Mouse (Mus musculus): ENCODE data around the gene Adcy9. TPM values are rescaled to one million over a fixed set of nuclear protein-coding genes. Genes with fewer than 3 reads are reported as not detected.

Adcy9 gene
- polyA plus RNA-seq (2016; fragmentation: Nextera tagmentation; extraction: Ambion mirVana): 0.26 and 0.41 TPM in 2 replicates

- H3K27ac ChIP-seq: peak within 1 kb of the TSS; percentile 83
Measured at GRCm38 (mm10) chr16:4420298-4421054, at the start of gene Adcy9. Gene Adcy9 (minus strand): TSS chr16:4420498.

GRCm38 (mm10) chr16:4469599-4470352 is 49.5 kb upstream of the Adcy9 start:
- Histone ChIP-seq H3K27me3 (ENCODE audit: low read depth, poor library complexity, severe bottlenecking) (no peaks in the 10 kb centered on the region), H3K4me3 (no peak overlapping the region), H3K27ac (no peak overlapping the region), H3K36me3 (no peaks in the 10 kb centered on the region), H3K9me3 (replicated peaks) (no peaks in the 10 kb centered on the region), H3K4me1 (peaks cover 5% of the 10 kb centered on the region)
- no peak for DNase-seq (ENCODE audit: low spot score)
- WGBS: 72% methylated on average over 10 of the region's 10 CpGs

More at GRCm38 (mm10) chr16:4420298-4421054, at the start of gene Adcy9:
- under 1% methylated on average over 59 of the region's 64 CpGs for WGBS
- H3K27me3 ChIP-seq (ENCODE audit: low read depth, poor library complexity, severe bottlenecking): peaks cover 41% of the 10 kb centered on the region
- H3K4me1 ChIP-seq: peaks cover 27% of the 10 kb centered on the region
- H3K4me3 ChIP-seq: peak within 1 kb of the TSS; percentile 80
- no peaks in the 10 kb centered on the region for H3K36me3 ChIP-seq
- no peaks in the 10 kb centered on the region for H3K9me3 ChIP-seq (replicated peaks)
- DNase-seq (ENCODE audit: low spot score): peak; percentile 91

DNA sequence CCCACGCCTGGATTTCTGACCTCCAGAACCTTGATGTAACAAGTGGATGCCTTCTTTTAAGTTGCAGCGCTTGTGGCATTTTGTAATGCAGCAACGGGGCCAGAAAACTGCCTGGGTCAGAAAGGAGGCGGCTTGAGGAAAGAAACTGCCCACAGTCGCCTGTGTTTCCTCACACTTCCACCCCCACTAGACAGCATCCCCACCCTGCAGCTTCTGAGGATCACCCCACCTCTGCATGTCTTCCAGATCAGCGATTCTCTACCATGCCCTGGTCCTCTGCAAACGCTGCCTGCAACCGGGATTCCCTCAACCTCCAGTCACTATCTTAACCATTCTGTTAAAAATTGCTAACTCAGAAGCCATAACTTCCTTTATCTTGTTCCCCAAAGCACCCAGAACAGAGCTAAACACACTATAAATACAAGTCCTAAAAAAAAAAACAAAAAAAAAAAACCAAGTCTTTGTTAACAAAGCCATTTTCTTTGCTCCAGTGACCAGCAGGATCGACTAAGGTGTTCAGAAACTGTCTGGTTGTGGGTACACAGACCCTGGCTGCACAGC is 44.3 kb upstream of the Adcy9 start:
- H3K4me1 ChIP-seq: no peaks in the 10 kb centered on the region
- H3K4me3 ChIP-seq: no peak overlapping the region
- WGBS: 82% methylated on average over 9 of the region's 9 CpGs
- no peak overlapping the region for H3K27ac ChIP-seq
- H3K36me3 ChIP-seq: no peaks in the 10 kb centered on the region
- no peaks in the 10 kb centered on the region for H3K27me3 ChIP-seq (ENCODE audit: low read depth, poor library complexity, severe bottlenecking)
- H3K9me3 ChIP-seq (replicated peaks): no peaks in the 10 kb centered on the region
- no peak for DNase-seq (ENCODE audit: low spot score)

- 84% methylated on average over 3 of the region's 3 CpGs for WGBS
- Histone ChIP-seq H3K36me3 (no peaks in the 10 kb centered on the region), H3K9me3 (replicated peaks) (no peaks in the 10 kb centered on the region), H3K4me3 (no peak overlapping the region), H3K27me3 (ENCODE audit: low read depth, poor library complexity, severe bottlenecking) (no peaks in the 10 kb centered on the region), H3K4me1 (peaks cover 14% of the 10 kb centered on the region), H3K27ac (no peak overlapping the region)
- no peak for DNase-seq (ENCODE audit: low spot score)
Measured at GRCm38 (mm10) chr16:4457927-4458326, 37.6 kb upstream of the Adcy9 start.

GRCm38 (mm10) chr16:4456391-4456790 is 36.1 kb upstream of the Adcy9 start:
- H3K9me3 ChIP-seq (replicated peaks): no peaks in the 10 kb centered on the region
- peaks cover 14% of the 10 kb centered on the region for H3K4me1 ChIP-seq
- no peaks in the 10 kb centered on the region for H3K36me3 ChIP-seq
- no peak overlapping the region for H3K27ac ChIP-seq
- no peak overlapping the region for H3K4me3 ChIP-seq
- no peaks in the 10 kb centered on the region for H3K27me3 ChIP-seq (ENCODE audit: low read depth, poor library complexity, severe bottlenecking)
- DNase-seq (ENCODE audit: low spot score): no peak
- WGBS: 88% methylated on average over 5 of the region's 5 CpGs

DNA sequence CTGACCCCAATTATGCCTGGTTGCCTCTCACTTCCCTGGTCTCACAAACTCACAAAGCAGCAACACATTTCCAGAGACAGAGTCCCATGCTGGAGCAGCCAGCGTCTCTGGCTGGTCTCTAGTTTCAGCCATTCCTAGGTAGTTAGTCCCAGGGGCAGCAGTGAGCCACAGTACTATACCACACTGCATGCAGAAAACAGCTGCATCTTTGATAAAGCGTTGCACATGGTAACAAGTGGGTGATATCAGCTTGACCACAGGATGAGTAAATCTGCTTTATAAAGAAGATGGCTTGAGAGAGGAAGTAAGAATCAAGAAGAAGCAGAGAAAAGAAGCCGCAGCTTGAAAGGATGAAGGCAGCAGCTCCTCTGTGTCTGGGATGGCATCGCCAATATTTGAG is 35.4 kb upstream of the Adcy9 start:
- no peak for DNase-seq (ENCODE audit: low spot score)
- Histone ChIP-seq H3K4me3 (no peak overlapping the region), H3K4me1 (peaks cover 14% of the 10 kb centered on the region), H3K27me3 (ENCODE audit: low read depth, poor library complexity, severe bottlenecking) (no peaks in the 10 kb centered on the region), H3K9me3 (replicated peaks) (no peaks in the 10 kb centered on the region), H3K36me3 (no peaks in the 10 kb centered on the region), H3K27ac (no peak overlapping the region)
- 75% methylated on average over 4 of the region's 4 CpGs for WGBS

- Histone ChIP-seq H3K27ac (no peak overlapping the region), H3K4me1 (peaks cover 14% of the 10 kb centered on the region), H3K9me3 (replicated peaks) (no peaks in the 10 kb centered on the region), H3K4me3 (no peak overlapping the region), H3K36me3 (no peaks in the 10 kb centered on the region), H3K27me3 (ENCODE audit: low read depth, poor library complexity, severe bottlenecking) (no peaks in the 10 kb centered on the region)
- no peak for DNase-seq (ENCODE audit: low spot score)
- WGBS: 88% methylated on average over 7 of the region's 7 CpGs
Measured at GRCm38 (mm10) chr16:4454563-4454962, 34.3 kb upstream of the Adcy9 start.

DNA sequence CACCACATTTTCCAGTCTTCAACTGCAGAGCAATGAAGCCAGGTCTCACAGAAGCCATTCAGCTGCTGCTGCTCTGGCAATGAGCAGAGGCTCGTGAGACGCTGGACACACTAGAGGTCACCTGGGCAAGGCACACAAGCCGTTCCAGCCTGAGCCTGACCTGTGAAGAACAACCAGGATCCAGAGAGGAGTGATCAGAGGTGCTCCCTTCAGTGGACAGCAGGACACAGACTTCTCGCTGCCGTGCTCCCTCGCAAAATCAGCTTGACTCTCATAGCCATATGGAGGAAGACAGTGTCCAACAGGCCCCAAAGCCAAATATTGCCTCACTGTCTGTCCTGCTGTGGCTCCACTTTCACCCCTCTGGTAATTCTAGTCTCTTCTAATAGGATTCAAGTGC is 29.1 kb upstream of the Adcy9 start:
- WGBS: 93% methylated on average over 6 of the region's 6 CpGs
- Histone ChIP-seq H3K27ac (no peak overlapping the region), H3K4me3 (no peak overlapping the region), H3K9me3 (replicated peaks) (no peaks in the 10 kb centered on the region), H3K4me1 (0 out of 2 replicates have a peak, but pooled peaks cover 2% of the 10 kb centered on the region), H3K27me3 (ENCODE audit: low read depth, poor library complexity, severe bottlenecking) (no peaks in the 10 kb centered on the region), H3K36me3 (no peaks in the 10 kb centered on the region)
- no peak for DNase-seq (ENCODE audit: low spot score)

DNA sequence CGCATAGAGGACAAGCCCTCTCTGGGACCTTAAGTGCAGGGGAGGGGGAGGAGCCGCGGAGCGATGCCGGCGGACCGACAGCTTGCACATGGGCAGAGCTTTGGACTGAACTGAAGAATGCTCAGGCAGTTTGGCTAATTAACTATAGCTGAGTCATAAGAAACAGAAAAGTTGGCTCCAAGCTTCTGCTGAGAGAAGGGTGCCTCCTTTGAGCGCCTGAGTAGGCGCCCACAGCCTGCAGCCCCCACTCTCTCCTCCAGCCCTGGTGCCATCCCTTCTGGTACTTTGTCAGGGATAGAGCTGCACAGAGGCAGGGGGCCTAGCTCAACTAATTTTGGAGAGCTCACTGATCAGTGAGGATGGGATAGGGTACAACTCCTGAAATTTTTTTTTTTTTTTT is 27.9 kb upstream of the Adcy9 start:
- Histone ChIP-seq H3K4me3 (no peak overlapping the region), H3K27me3 (ENCODE audit: low read depth, poor library complexity, severe bottlenecking) (no peaks in the 10 kb centered on the region), H3K27ac (no peak overlapping the region), H3K4me1 (0 out of 2 replicates have a peak, but pooled peaks cover 2% of the 10 kb centered on the region), H3K9me3 (replicated peaks) (no peaks in the 10 kb centered on the region), H3K36me3 (no peaks in the 10 kb centered on the region)
- WGBS: 64% methylated on average over 9 of the region's 9 CpGs
- DNase-seq (ENCODE audit: low spot score): no peak

- no peaks in the 10 kb centered on the region for H3K36me3 ChIP-seq
- no peak overlapping the region for H3K27ac ChIP-seq
- no peaks in the 10 kb centered on the region for H3K27me3 ChIP-seq (ENCODE audit: low read depth, poor library complexity, severe bottlenecking)
- H3K4me1 ChIP-seq: 0 out of 2 replicates have a peak, but pooled peaks cover 2% of the 10 kb centered on the region
- WGBS: 65% methylated on average over 4 of the region's 4 CpGs
- DNase-seq (ENCODE audit: low spot score): no peak
- no peak overlapping the region for H3K4me3 ChIP-seq
- no peaks in the 10 kb centered on the region for H3K9me3 ChIP-seq (replicated peaks)
Measured at GRCm38 (mm10) chr16:4446395-4446794, 26.1 kb upstream of the Adcy9 start.

GRCm38 (mm10) chr16:4444378-4444777 is 24.1 kb upstream of the Adcy9 start:
- WGBS: 89% methylated on average over 1 of the region's 1 CpGs
- no peak overlapping the region for H3K27ac ChIP-seq

DNA sequence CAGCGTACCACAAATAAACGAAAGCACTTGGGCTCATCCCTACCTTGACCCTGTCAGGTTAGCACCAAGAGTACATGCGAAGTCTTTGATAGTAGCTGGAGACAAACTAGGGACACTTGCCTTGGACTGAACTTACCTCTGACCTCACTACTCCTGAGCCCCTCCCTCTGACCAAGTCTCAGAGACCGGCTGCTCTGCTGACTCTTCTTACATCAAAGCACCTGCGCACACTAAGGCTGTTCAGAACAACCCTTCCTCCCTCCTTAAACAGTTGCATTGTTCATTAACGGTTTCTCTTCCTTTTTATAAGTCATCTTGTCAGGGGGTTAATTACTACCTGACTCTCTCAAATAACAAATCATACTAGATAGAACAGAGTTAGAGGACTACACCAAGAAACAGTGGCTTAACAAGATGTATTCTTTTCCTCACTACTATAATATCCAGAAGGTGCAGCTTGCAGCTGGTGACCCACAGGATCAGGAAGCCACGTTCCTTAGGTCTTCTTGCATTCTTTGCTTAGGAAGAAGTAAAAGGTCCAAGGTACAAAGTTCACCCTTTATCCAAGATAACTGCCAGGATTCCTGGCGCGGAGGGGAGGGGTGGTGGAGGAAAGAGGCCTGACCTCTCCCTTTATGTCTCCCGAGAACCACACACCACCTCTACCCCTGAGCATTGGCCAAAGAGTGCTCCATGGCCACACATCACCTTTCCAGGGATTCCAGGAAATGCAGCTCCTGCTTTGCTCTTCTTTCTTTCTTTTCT is 19.2 kb upstream of the Adcy9 start:
- no peak overlapping the region for H3K4me3 ChIP-seq
- WGBS: 76% methylated on average over 10 of the region's 10 CpGs
- H3K27me3 ChIP-seq (ENCODE audit: low read depth, poor library complexity, severe bottlenecking): no peaks in the 10 kb centered on the region
- no peaks in the 10 kb centered on the region for H3K9me3 ChIP-seq (replicated peaks)
- no peak for DNase-seq (ENCODE audit: low spot score)
- H3K4me1 ChIP-seq: 0 out of 2 replicates have a peak, but pooled peaks cover 7% of the 10 kb centered on the region
- no peak overlapping the region for H3K27ac ChIP-seq
- H3K36me3 ChIP-seq: no peaks in the 10 kb centered on the region

More at GRCm38 (mm10) chr16:4444378-4444777, 24.1 kb upstream of the Adcy9 start:
- DNase-seq (ENCODE audit: low spot score): no peak
- H3K4me1 ChIP-seq: 0 out of 2 replicates have a peak, but pooled peaks cover 2% of the 10 kb centered on the region
- H3K27me3 ChIP-seq (ENCODE audit: low read depth, poor library complexity, severe bottlenecking): no peaks in the 10 kb centered on the region
- no peaks in the 10 kb centered on the region for H3K36me3 ChIP-seq
- H3K9me3 ChIP-seq (replicated peaks): no peaks in the 10 kb centered on the region
- no peak overlapping the region for H3K4me3 ChIP-seq

Measured in limb, embryonic 10.5 days (tissue).